Mouse (Mus musculus): Measurements from ENCODE around the gene Pmepa1. TPM values are rescaled to one million over a fixed set of nuclear protein-coding genes. Genes with fewer than 3 reads are reported as not detected.

The Pmepa1 gene
- polyA plus RNA-seq, 1 experiment from 2014 or later: 9.0 TPM

DNA sequence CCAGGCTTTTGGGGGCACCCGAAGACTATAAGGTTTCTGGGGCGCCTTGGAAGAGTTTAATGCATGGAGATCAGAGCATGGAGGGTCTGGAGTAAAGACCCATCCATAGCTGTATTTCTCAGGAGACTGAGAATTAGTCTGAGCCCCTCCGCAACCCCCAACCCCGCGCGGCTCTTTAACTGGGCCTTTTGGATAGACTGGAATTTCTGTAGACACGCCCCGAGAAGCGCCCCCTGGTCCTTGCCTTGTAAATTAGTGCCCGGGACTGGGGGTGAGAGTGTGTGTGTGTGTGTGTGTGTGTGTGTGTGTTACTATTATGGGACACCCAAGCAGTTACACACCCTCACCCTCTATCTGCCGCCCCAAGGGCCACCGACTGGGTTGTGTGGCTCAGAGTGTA, 526 bp upstream of the Pmepa1 start:
- ATAC-seq (ENCODE audit: insufficient read depth): peak; percentile 31
- H3K27ac ChIP-seq (ENCODE audit: low read depth): peak overlapping the region; percentile 94
- TF ChIP-seq CTCF (IDR thresholded peaks at IDR 0.05; ENCODE audit: low read depth): peak; percentile 26; the same call in 1 of the 2 replicates
- peak overlapping the region; percentile 47 for H3K4me3 ChIP-seq (ENCODE audit: low read depth, low read length)
- peak; percentile 72 for DNase-seq
- peak overlapping the region; percentile 88 for H3K4me2 ChIP-seq
- no peaks in the 10 kb centered on the region for H3K9me3 ChIP-seq (ENCODE audit: low read depth, low read length)
- H3K4me1 ChIP-seq (ENCODE audit: insufficient read depth): peaks cover 7% of the 10 kb centered on the region
- peak overlapping the region; percentile 98 for H3K9ac ChIP-seq
- no peaks in the 10 kb centered on the region for H3K36me3 ChIP-seq (ENCODE audit: insufficient read depth)
- no peaks in the 10 kb centered on the region for H3K27me3 ChIP-seq (ENCODE audit: insufficient read depth, low read length)
- WGBS: 3% methylated on average over 12 of the region's 12 CpGs

DNA sequence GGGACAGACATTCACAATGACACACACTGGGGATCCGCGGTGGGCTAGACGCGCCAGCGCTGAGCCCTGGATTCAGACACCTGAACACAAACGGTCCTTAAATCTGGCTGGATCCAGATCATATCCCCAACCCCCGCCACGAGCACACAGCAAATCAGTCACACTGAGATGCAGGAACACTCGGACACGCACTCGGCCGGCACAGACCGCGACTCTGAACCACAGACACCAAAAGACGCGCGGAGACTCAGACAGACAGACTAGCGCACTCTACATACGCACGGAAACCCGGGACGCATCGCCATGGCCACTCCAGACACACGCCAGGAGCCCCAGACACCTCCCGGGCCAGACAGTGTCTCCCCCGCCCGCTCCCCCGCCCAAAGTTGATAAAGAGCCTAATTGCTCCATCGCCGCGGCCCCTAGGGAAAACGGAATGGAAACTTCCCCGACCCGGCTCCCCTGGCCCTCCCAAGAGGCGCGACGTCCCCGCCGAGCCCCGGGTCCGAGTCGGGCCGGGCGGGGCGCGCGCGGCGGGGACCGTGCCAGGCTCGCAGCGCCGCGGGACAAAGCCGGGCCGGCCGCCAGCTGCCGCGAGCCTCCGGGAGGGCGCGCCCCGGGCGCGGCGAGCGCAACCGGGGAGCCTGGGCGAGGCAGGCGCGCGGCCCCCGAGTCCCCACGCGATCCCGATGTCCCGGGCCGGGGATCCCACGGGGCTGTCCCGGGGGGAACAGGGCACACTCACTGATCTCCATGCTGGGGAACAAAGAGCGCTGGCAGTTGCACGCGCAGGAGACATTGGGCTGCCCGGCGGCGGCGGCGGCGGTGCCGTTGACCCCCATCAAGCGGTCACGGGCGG, 761 bp downstream of the Pmepa1 start:
- no peaks in the 10 kb centered on the region for H3K36me3 ChIP-seq (ENCODE audit: insufficient read depth)
- H3K9me3 ChIP-seq (ENCODE audit: low read depth, low read length): no peaks in the 10 kb centered on the region
- no peak for TF ChIP-seq CTCF (IDR thresholded peaks at IDR 0.05; ENCODE audit: low read depth)
- peak overlapping the region; percentile 98 for H3K9ac ChIP-seq
- ATAC-seq (ENCODE audit: insufficient read depth): peak; percentile 16
- peak overlapping the region; percentile 87 for H3K4me3 ChIP-seq (ENCODE audit: low read depth, low read length)
- H3K4me1 ChIP-seq (ENCODE audit: insufficient read depth): peaks cover 12% of the 10 kb centered on the region
- peak overlapping the region; percentile 94 for H3K27ac ChIP-seq (ENCODE audit: low read depth)
- DNase-seq: peak; percentile 66
- H3K27me3 ChIP-seq (ENCODE audit: insufficient read depth, low read length): no peaks in the 10 kb centered on the region
- H3K4me2 ChIP-seq: peak overlapping the region; percentile 88
- under 1% methylated on average over 93 of the region's 93 CpGs for WGBS

DNA sequence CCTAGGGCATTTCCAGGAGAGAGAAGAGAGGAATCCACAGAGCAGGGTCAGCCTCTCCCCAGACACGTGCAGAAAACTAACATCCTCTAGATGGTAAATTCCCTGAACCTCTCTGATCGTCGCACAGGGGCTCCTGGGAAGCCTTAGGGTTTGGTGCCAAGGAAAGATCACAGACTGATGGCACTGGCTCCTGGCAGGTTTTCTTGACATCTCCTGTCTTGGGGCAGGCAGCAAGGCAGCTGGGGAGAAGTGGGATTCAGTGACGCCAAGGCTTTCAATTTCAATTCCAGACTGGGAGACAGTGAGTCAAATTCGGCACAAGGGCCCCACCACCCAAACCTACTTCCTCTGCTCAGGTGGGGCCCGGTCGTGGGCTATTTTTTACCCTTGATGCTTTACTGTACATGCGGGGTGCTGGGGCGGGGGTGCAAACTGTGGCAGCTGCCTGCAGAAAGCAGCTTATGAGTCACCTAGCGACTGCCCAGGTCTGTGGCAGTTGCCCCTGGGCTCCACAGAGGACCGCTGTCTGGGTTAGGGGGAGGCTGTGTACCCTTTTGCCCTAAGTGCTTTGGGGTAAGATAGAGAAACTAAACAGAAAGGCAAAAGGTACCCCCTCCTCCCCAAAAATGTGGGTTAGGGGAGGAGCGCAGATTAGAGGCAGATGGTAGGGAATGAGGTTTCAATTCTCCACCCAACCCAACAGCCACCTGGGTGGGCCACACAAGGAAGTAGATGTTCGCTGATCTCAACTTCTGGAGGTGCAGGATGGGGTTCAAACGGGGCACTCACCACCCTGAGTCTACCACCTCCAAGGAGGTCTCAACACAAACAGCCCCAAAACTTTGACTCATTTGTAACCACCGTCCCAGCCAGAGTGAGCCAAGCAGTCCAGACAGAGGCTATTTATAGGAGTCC, 1.6 kb downstream of the Pmepa1 start:
- Histone ChIP-seq H3K27me3 (ENCODE audit: insufficient read depth, low read length) (no peaks in the 10 kb centered on the region), H3K9ac (peak overlapping the region; percentile 98), H3K36me3 (ENCODE audit: insufficient read depth) (no peaks in the 10 kb centered on the region), H3K27ac (ENCODE audit: low read depth) (peak overlapping the region; percentile 94), H3K9me3 (ENCODE audit: low read depth, low read length) (no peaks in the 10 kb centered on the region), H3K4me2 (peak overlapping the region; percentile 88), H3K4me3 (ENCODE audit: low read depth, low read length) (peak overlapping the region; percentile 87), H3K4me1 (ENCODE audit: insufficient read depth) (peaks cover 12% of the 10 kb centered on the region)
- WGBS: 11% methylated on average over 15 of the region's 15 CpGs
- ATAC-seq (ENCODE audit: insufficient read depth): no peak
- DNase-seq: no peak
- TF ChIP-seq CTCF (IDR thresholded peaks at IDR 0.05; ENCODE audit: low read depth): no peak

DNA sequence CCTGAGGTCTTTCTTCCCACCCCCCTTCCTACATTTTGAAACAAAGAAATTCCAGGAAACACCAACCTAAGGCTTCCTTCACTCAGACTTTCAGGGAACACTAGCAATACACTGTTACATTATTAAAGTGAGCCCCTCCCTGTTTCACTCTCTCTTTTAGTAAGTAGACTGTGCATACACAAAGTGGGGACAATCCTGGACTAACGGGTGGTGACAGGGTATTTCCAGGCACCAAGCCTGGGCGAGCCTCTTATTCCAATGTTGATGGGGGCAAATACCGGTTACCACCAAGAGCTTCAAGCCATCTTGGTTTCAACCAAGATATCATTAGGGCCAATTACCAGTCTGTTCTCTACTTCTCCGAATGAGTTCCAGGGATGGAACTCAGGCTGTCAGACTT, 2.4 kb downstream of the Pmepa1 start:
- peak overlapping the region; percentile 98; the same call in 1 of the 2 replicates for H3K9ac ChIP-seq
- no peak for DNase-seq
- no peaks in the 10 kb centered on the region for H3K27me3 ChIP-seq (ENCODE audit: insufficient read depth, low read length)
- H3K4me2 ChIP-seq: peak overlapping the region; percentile 88
- TF ChIP-seq CTCF (IDR thresholded peaks at IDR 0.05; ENCODE audit: low read depth): no peak
- H3K4me1 ChIP-seq (ENCODE audit: insufficient read depth): peaks cover 12% of the 10 kb centered on the region
- H3K9me3 ChIP-seq (ENCODE audit: low read depth, low read length): no peaks in the 10 kb centered on the region
- no peak for ATAC-seq (ENCODE audit: insufficient read depth)
- H3K4me3 ChIP-seq (ENCODE audit: low read depth, low read length): peak overlapping the region; percentile 87
- WGBS: 60% methylated on average over 4 of the region's 4 CpGs
- H3K36me3 ChIP-seq (ENCODE audit: insufficient read depth): no peaks in the 10 kb centered on the region
- H3K27ac ChIP-seq (ENCODE audit: low read depth): no peak overlapping the region

DNA sequence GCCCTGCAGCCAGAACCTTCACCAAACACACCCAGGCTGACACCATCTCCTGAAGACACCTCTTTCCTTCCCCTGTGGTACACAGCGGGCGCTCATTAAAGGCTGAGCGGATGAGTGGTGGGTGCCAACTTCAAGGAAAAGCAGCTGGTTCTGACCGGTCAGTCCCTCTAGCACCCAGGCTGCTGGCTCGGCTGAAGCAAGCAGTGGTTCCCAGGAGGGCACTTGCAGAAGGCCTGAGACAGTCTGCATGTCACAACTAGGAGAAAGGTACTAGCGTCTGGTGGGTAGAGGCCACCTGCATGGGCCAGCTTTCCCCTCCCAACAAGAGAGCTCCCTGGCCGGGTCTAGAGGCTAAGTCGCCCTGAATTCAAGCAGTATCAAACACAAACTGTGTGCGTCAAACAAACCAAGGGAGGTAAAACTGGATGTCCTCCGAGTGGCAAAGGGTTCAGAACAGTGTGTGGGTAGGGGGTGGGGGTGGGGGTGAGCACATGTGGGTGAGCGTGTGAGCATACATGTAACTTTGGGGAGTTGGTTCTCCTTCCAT, 3.9 kb downstream of the Pmepa1 start:
- Histone ChIP-seq H3K27me3 (ENCODE audit: insufficient read depth, low read length) (no peaks in the 10 kb centered on the region), H3K4me3 (ENCODE audit: low read depth, low read length) (peak overlapping the region; percentile 4; the same call in 1 of the 2 replicates), H3K4me2 (peak overlapping the region; percentile 88), H3K9ac (peak overlapping the region; percentile 8; the same call in 1 of the 2 replicates), H3K27ac (ENCODE audit: low read depth) (no peak overlapping the region), H3K36me3 (ENCODE audit: insufficient read depth) (no peaks in the 10 kb centered on the region), H3K9me3 (ENCODE audit: low read depth, low read length) (no peaks in the 10 kb centered on the region), H3K4me1 (ENCODE audit: insufficient read depth) (peaks cover 12% of the 10 kb centered on the region)
- 65% methylated on average over 11 of the region's 11 CpGs for WGBS
- TF ChIP-seq CTCF (IDR thresholded peaks at IDR 0.05; ENCODE audit: low read depth): no peak
- no peak for DNase-seq
- ATAC-seq (ENCODE audit: insufficient read depth): no peak

DNA sequence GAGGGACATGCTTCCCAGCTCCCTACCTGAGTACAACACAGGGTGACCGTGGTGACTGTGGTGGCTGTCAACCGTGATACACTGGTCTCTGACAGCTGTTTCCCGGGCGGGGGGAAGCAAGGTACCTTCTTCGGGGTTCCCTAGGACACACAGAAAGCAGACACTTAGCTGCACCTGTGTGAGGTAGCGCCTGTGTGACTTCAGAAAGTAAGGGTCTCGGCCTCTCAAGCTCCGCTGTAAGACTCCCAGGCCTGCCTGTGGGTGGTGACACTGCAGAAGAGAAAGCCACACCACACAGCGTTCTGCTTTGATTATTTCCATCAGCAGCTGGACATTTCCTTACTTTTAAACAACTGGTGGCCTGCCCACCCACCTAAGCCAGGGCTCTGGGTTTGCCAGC, 4.8 kb downstream of the Pmepa1 start:
- DNase-seq (no peak), ATAC-seq (ENCODE audit: insufficient read depth) (no peak)
- Histone ChIP-seq H3K4me1 (ENCODE audit: insufficient read depth) (peaks cover 15% of the 10 kb centered on the region), H3K27me3 (ENCODE audit: insufficient read depth, low read length) (no peaks in the 10 kb centered on the region), H3K9ac (no peak overlapping the region), H3K9me3 (ENCODE audit: low read depth, low read length) (no peaks in the 10 kb centered on the region), H3K36me3 (ENCODE audit: insufficient read depth) (no peaks in the 10 kb centered on the region), H3K27ac (ENCODE audit: low read depth) (no peak overlapping the region), H3K4me2 (peak overlapping the region; percentile 88; the same call in 1 of the 2 replicates), H3K4me3 (ENCODE audit: low read depth, low read length) (no peak overlapping the region)
- 74% methylated on average over 9 of the region's 9 CpGs for WGBS
- TF ChIP-seq CTCF (IDR thresholded peaks at IDR 0.05; ENCODE audit: low read depth): no peak
